Mouse (Mus musculus): Measurements from ENCODE around the gene Rfx3.

The Rfx3 gene

GRCm38 (mm10) chr19:27736571-27736970 lies 274.4 kb downstream of the Rfx3 start:
- DNase-seq (ENCODE audit: low read depth, low spot score) = no peak

- DNase-seq (ENCODE audit: low read depth, low spot score) = no peak
Observed at GRCm38 (mm10) chr19:27718931-27719330, 292.0 kb downstream of the Rfx3 start.

- DNase-seq (ENCODE audit: low read depth, low spot score) = no peak
Observed at GRCm38 (mm10) chr19:27716274-27716673, 294.7 kb downstream of the Rfx3 start.
